Mouse (Mus musculus): ENCODE data around the gene Mrap. TPM values are rescaled to one million over a fixed set of nuclear protein-coding genes. Genes with fewer than 3 reads are reported as not detected.

Gene Mrap
- polyA plus RNA-seq, 1 experiment from 2014 or later, result not detected

DNA sequence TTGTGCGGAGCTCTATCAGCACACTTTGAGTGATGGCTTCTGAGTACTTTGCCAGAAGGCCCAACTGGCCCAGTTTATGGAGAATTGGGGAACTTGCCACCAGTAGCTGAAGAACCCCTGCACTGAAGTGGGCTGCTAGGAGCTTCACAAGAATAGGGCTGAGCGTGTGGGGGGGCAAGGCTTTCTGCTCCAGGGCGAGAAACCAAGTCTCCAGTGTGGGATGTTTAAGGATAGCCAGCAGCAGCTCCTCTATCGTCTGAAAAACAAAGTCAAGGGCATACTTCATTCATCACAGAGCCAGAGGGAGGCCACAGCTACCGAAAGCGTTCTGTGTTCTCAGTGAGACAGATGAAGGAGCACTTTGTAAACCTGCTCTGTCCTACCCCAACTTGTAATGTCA is 36.6 kb downstream of the Mrap start:
- H3K27ac ChIP-seq (ENCODE audit: low read depth, low read length), result no peak overlapping the region
- H3K36me3 ChIP-seq (ENCODE audit: control insufficient read depth, insufficient read depth, low read length), result peaks cover 83% of the 10 kb centered on the region
- no peak overlapping the region for H3K4me3 ChIP-seq (ENCODE audit: low read length)
- no peak overlapping the region for H3K9ac ChIP-seq (ENCODE audit: low read depth, low read length)
- 91% methylated on average over 6 of the region's 6 CpGs for WGBS
- H3K4me2 ChIP-seq (replicated peaks; ENCODE audit: low read depth, low read length), result no peak overlapping the region
- ATAC-seq (ENCODE audit: low FRiP score, low TSS enrichment), result no peak
- no peaks in the 10 kb centered on the region for H3K27me3 ChIP-seq (ENCODE audit: control insufficient read depth, insufficient read depth, low read length)
- H3K9me3 ChIP-seq (ENCODE audit: control insufficient read depth, low read length), result no peaks in the 10 kb centered on the region
- H3K4me1 ChIP-seq (ENCODE audit: control insufficient read depth, insufficient read depth, low read length), result no peaks in the 10 kb centered on the region

DNA sequence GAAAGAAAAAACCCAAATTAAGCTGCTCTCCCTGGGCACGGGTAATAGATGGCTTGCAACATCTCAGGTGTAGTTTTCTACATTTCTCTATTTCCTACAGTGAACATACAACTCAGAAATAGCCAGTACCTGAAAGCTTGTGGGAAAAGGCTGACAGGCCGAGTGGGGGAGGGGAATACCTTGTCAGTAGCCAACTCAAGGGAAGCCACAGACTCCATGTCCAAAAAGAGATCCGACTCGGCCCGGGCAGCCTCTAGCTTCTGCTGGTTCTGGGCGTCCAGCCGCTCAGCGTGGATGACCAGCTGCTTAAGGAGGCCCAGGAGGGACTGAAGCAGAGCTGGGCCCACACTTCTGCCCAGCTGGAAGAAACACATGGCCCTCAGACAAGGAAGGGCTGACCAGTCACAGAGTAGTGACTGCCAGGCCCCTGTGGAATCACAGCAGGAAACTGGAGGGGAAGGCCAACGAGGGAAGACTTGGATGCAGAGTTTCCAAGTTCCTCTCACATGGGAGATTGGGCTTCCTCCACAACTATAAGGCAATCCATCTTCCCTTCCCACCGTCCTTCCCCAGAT is 38.0 kb downstream of the Mrap start:
- H3K27me3 ChIP-seq (ENCODE audit: control insufficient read depth, insufficient read depth, low read length), result no peaks in the 10 kb centered on the region
- 84% methylated on average over 10 of the region's 10 CpGs for WGBS
- peaks cover 86% of the 10 kb centered on the region for H3K36me3 ChIP-seq (ENCODE audit: control insufficient read depth, insufficient read depth, low read length)
- no peak overlapping the region for H3K9ac ChIP-seq (ENCODE audit: low read depth, low read length)
- no peak for ATAC-seq (ENCODE audit: low FRiP score, low TSS enrichment)
- H3K4me1 ChIP-seq (ENCODE audit: control insufficient read depth, insufficient read depth, low read length), result no peaks in the 10 kb centered on the region
- H3K4me2 ChIP-seq (replicated peaks; ENCODE audit: low read depth, low read length), result no peak overlapping the region
- H3K4me3 ChIP-seq (ENCODE audit: low read length), result no peak overlapping the region
- no peaks in the 10 kb centered on the region for H3K9me3 ChIP-seq (ENCODE audit: control insufficient read depth, low read length)
- no peak overlapping the region for H3K27ac ChIP-seq (ENCODE audit: low read depth, low read length)

DNA sequence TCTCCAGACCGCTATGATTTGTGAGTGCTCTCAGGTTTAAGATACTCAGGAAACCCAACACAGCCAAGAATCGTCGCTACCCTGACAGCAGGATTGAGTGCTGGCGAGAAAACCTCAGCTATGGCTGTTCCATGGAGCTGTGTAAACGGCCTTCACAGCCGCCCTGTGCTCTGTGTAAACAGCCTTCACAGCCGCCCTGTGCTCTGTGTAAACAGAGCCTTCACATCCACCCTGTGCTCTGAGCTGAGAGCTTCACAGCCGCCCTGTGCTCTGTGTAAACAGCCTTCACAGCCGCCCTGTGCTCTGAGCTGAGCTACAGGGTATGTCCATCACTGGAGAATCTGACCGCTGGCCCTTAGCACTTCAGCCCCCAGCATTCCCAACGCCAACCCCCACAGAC is 41.8 kb downstream of the Mrap start:
- Histone ChIP-seq H3K4me1 (ENCODE audit: control insufficient read depth, insufficient read depth, low read length) (no peaks in the 10 kb centered on the region), H3K9me3 (ENCODE audit: control insufficient read depth, low read length) (no peaks in the 10 kb centered on the region), H3K9ac (ENCODE audit: low read depth, low read length) (no peak overlapping the region), H3K36me3 (ENCODE audit: control insufficient read depth, insufficient read depth, low read length) (peaks cover 76% of the 10 kb centered on the region), H3K4me2 (replicated peaks; ENCODE audit: low read depth, low read length) (no peak overlapping the region), H3K27me3 (ENCODE audit: control insufficient read depth, insufficient read depth, low read length) (no peaks in the 10 kb centered on the region), H3K4me3 (ENCODE audit: low read length) (no peak overlapping the region), H3K27ac (ENCODE audit: low read depth, low read length) (no peak overlapping the region)
- WGBS, result 29% methylated on average over 11 of the region's 11 CpGs
- ATAC-seq (ENCODE audit: low FRiP score, low TSS enrichment), result peak; percentile 92

DNA sequence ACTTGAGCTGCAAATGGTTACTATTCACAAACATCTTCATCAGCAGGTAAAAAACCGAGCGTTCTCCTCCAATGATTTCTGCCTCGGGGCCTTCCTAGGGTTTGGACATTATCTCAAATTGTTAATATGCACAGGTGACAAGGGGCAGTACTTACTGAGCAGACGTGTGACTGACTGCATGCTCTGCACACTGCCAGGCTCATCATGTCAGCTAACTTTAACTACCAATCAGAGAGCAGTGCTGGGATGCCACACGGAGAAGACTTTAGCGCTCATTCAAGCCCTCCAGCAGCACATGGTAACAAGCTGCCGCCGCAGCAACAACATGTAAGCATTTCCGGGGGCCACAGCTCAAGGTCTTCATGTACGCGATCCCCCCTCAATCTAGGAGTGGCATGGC is 45.3 kb downstream of the Mrap start:
- Histone ChIP-seq H3K9me3 (ENCODE audit: control insufficient read depth, low read length) (no peaks in the 10 kb centered on the region), H3K36me3 (ENCODE audit: control insufficient read depth, insufficient read depth, low read length) (peaks cover 76% of the 10 kb centered on the region), H3K27ac (ENCODE audit: low read depth, low read length) (no peak overlapping the region), H3K9ac (ENCODE audit: low read depth, low read length) (no peak overlapping the region), H3K4me3 (ENCODE audit: low read length) (no peak overlapping the region), H3K4me2 (replicated peaks; ENCODE audit: low read depth, low read length) (no peak overlapping the region), H3K4me1 (ENCODE audit: control insufficient read depth, insufficient read depth, low read length) (no peaks in the 10 kb centered on the region), H3K27me3 (ENCODE audit: control insufficient read depth, insufficient read depth, low read length) (no peaks in the 10 kb centered on the region)
- WGBS, result 87% methylated on average over 11 of the region's 11 CpGs
- no peak for ATAC-seq (ENCODE audit: low FRiP score, low TSS enrichment)

DNA sequence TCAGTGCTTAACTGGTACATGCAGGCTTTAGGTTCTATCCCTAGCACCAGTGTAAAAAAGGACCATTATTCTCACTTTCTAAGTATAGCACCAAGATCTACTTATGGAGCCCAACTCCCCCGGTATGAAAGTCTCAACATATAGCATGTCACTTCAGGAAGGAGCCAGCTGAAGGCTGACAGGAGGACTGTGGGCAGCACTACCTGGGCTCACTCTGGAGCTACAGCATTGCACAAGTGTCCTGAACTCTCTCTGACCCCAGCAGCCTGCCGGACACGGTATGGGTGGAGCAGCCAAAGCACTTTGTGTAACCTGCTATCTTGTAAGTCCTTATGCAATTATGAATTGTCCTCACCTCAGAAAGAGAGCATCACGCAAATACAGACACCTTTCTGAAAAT is 47.2 kb downstream of the Mrap start:
- 73% methylated on average over 4 of the region's 4 CpGs for WGBS
- no peak overlapping the region for H3K9ac ChIP-seq (ENCODE audit: low read depth, low read length)
- no peaks in the 10 kb centered on the region for H3K27me3 ChIP-seq (ENCODE audit: control insufficient read depth, insufficient read depth, low read length)
- H3K4me3 ChIP-seq (ENCODE audit: low read length), result no peak overlapping the region
- H3K36me3 ChIP-seq (ENCODE audit: control insufficient read depth, insufficient read depth, low read length), result peaks cover 83% of the 10 kb centered on the region
- H3K4me1 ChIP-seq (ENCODE audit: control insufficient read depth, insufficient read depth, low read length), result no peaks in the 10 kb centered on the region
- ATAC-seq (ENCODE audit: low FRiP score, low TSS enrichment), result no peak
- no peak overlapping the region for H3K4me2 ChIP-seq (replicated peaks; ENCODE audit: low read depth, low read length)
- H3K27ac ChIP-seq (ENCODE audit: low read depth, low read length), result no peak overlapping the region
- no peaks in the 10 kb centered on the region for H3K9me3 ChIP-seq (ENCODE audit: control insufficient read depth, low read length)

DNA sequence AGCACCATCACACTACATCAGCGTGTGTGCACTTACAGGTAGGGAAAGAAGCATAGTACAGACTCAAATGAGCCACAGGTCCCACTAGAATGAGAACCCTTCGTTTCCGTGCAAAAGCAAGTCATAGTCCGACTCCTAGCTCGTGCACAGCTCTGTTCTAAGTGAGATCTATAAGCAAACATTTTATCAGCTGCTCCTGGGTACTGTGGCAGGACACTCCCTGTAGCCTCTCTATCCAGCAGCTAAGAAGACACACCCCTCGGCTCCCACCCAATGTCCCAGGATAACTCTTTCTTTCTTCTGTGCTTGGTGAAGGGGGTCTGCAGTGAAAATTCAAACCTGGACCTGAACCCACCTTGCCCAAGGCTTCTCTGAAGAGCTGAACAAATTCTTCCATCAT is 50.6 kb downstream of the Mrap start:
- H3K9me3 ChIP-seq (ENCODE audit: control insufficient read depth, low read length), result no peaks in the 10 kb centered on the region
- no peak overlapping the region for H3K4me2 ChIP-seq (replicated peaks; ENCODE audit: low read depth, low read length)
- H3K4me1 ChIP-seq (ENCODE audit: control insufficient read depth, insufficient read depth, low read length), result no peaks in the 10 kb centered on the region
- ATAC-seq (ENCODE audit: low FRiP score, low TSS enrichment), result no peak
- no peak overlapping the region for H3K9ac ChIP-seq (ENCODE audit: low read depth, low read length)
- no peak overlapping the region for H3K27ac ChIP-seq (ENCODE audit: low read depth, low read length)
- peaks cover 88% of the 10 kb centered on the region for H3K36me3 ChIP-seq (ENCODE audit: control insufficient read depth, insufficient read depth, low read length)
- H3K4me3 ChIP-seq (ENCODE audit: low read length), result no peak overlapping the region
- H3K27me3 ChIP-seq (ENCODE audit: control insufficient read depth, insufficient read depth, low read length), result no peaks in the 10 kb centered on the region
- 90% methylated on average over 6 of the region's 6 CpGs for WGBS

DNA sequence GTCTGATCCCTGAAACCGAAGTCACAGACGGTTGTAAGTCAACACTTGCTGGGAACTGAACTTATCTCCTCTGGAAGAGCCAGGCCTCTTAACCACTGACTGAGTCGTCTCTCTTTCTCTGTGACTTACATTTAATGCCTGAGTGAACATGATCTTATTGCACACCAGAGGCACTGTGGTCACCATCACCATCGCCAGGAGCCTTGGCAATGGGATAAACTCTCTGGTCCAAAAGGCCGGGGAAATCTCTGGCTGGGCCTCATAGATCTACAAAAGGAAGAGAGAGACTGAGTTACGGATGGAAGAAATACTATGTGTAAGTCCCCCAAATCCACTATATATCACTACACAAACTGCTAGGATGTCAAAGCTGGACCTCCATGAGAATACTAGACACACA is 52.9 kb downstream of the Mrap start:
- no peak for ATAC-seq (ENCODE audit: low FRiP score, low TSS enrichment)
- Histone ChIP-seq H3K27me3 (ENCODE audit: control insufficient read depth, insufficient read depth, low read length) (no peaks in the 10 kb centered on the region), H3K4me3 (ENCODE audit: low read length) (no peak overlapping the region), H3K9ac (ENCODE audit: low read depth, low read length) (no peak overlapping the region), H3K4me2 (replicated peaks; ENCODE audit: low read depth, low read length) (no peak overlapping the region), H3K27ac (ENCODE audit: low read depth, low read length) (no peak overlapping the region), H3K9me3 (ENCODE audit: control insufficient read depth, low read length) (no peaks in the 10 kb centered on the region), H3K4me1 (ENCODE audit: control insufficient read depth, insufficient read depth, low read length) (no peaks in the 10 kb centered on the region), H3K36me3 (ENCODE audit: control insufficient read depth, insufficient read depth, low read length) (peaks cover 86% of the 10 kb centered on the region)
- 77% methylated on average over 6 of the region's 6 CpGs for WGBS

DNA sequence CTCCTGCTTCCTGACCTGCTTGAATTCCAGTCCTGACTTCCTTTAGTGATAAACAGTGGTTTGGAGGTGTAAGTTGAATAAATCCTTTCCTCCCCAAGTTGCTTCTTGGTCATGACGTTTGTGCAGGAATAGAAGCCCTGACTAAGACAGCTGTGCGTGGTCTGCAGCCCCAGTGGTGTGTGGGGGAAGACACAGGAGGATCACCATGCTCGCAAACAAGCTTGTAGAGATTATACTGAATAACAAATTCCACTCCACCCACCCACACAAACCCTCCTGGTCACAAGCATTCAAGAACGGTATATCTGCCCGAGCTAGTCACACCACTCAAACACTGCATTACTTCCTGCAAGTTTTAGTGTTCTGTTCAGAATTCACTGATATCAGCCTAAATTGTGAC is 54.1 kb downstream of the Mrap start:
- Histone ChIP-seq H3K4me2 (replicated peaks; ENCODE audit: low read depth, low read length) (no peak overlapping the region), H3K9me3 (ENCODE audit: control insufficient read depth, low read length) (no peaks in the 10 kb centered on the region), H3K27me3 (ENCODE audit: control insufficient read depth, insufficient read depth, low read length) (no peaks in the 10 kb centered on the region), H3K4me1 (ENCODE audit: control insufficient read depth, insufficient read depth, low read length) (no peaks in the 10 kb centered on the region), H3K36me3 (ENCODE audit: control insufficient read depth, insufficient read depth, low read length) (peaks cover 83% of the 10 kb centered on the region), H3K4me3 (ENCODE audit: low read length) (no peak overlapping the region), H3K9ac (ENCODE audit: low read depth, low read length) (no peak overlapping the region), H3K27ac (ENCODE audit: low read depth, low read length) (no peak overlapping the region)
- ATAC-seq (ENCODE audit: low FRiP score, low TSS enrichment), result no peak
- WGBS, result 77% methylated on average over 5 of the region's 5 CpGs

DNA sequence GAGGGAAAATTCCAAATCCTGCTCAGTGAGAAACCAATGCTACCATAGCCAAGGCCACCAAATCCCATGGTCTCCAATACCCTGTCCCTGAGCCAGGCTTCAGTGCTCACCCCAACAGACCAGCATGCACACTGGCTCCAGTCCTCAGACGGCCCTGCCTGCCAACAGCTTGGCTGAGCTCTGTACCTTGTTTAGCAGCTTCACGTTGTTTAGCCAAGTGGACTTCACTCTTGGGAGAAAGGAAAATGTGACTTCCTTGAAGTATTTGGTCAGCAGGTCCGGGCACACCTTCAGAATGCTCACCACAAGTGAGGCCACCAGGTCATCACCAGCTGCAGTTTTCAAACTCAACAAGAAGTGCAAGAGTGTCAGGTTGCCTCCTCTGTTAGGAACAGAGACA is 54.5 kb downstream of the Mrap start:
- WGBS, result 74% methylated on average over 3 of the region's 3 CpGs
- Histone ChIP-seq H3K4me1 (ENCODE audit: control insufficient read depth, insufficient read depth, low read length) (no peaks in the 10 kb centered on the region), H3K4me3 (ENCODE audit: low read length) (no peak overlapping the region), H3K27me3 (ENCODE audit: control insufficient read depth, insufficient read depth, low read length) (no peaks in the 10 kb centered on the region), H3K36me3 (ENCODE audit: control insufficient read depth, insufficient read depth, low read length) (peaks cover 83% of the 10 kb centered on the region), H3K27ac (ENCODE audit: low read depth, low read length) (no peak overlapping the region), H3K9ac (ENCODE audit: low read depth, low read length) (no peak overlapping the region), H3K4me2 (replicated peaks; ENCODE audit: low read depth, low read length) (no peak overlapping the region), H3K9me3 (ENCODE audit: control insufficient read depth, low read length) (no peaks in the 10 kb centered on the region)
- ATAC-seq (ENCODE audit: low FRiP score, low TSS enrichment), result no peak
